Mouse (Mus musculus) CD8-positive naive resting alpha-beta T cell, adult 2 months (primary cell): ENCODE results near the gene Tmem233.

ENCODE experiments used
- DNase-seq, 2 experiments: peaks; one replicate each; pipeline ENCODE4 v3.0.0; 2022; ENCODE audit warnings: low read depth in 2 of 2, low spot score in 2 of 2

Gene Tmem233

DNA sequence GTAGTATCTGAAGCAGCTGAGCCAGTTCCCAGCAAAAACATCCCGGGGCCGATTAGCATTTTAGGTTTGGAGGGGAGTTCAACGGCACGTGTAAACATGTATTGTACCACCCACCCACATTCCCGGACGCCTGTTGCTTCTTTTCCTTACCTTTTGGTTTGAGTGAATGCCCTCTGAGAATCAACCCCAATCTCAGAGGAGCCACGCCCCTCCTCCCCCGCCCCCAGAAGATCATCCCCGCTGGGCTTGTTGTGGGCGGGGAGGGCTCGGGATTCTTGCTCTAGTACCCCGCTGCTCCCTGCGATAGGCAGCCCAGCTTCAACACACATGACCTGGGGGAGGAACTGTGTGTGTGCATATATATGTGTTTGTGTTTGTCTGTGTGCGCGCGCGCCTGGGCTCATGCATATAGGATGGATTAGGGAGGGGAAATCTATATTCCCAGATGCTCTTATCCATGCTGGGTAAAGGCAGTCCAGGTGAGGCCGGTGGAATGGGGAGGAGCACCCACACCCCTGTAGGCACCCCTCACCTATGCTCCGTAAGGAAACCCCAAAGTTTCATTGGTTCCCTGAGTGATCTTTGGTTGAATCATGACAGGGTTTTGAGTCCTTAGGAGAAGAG is 52.4 kb downstream of the Tmem233 start:
- DNase-seq, result no peak

DNA sequence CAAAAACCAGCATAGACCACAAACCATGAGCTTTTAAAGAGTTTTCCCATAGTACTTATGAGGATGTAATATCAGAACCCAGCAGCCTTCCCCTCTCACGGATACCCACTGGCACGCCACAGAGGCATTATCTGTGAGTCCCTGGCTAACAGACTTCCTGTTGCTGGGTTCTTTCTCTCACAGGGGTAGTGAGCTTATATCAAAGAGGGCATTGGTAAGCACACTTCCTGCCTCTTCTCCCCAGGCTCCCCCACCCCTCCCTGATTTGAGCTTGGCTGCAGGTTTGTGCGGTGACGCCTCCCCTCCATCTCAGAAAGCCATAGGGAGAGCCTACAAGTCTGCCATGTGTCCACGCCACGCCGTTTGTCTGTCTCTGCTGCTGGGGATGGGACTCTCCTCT is 54.0 kb downstream of the Tmem233 start:
- peak; percentile 51 to 66 for DNase-seq

DNA sequence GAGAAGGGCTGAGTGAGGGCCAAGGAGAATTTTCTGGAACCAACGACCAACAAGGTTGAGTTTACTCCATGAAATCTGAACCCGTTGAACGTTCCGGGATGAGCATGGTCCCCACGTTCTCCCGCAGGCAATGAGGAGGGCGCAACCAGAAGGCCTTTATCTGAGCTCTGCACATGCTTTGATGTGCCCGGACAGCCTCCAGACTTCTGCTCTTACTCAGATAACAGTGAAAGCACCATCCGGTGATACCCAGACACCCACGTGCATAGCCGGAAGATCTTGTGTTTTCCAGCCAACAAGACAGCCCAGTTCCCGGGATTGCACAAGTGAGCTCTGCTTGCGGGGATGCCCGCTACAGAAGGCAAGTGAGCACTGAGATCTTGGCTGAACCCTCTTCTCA is 56.5 kb downstream of the Tmem233 start:
- no peak for DNase-seq

DNA sequence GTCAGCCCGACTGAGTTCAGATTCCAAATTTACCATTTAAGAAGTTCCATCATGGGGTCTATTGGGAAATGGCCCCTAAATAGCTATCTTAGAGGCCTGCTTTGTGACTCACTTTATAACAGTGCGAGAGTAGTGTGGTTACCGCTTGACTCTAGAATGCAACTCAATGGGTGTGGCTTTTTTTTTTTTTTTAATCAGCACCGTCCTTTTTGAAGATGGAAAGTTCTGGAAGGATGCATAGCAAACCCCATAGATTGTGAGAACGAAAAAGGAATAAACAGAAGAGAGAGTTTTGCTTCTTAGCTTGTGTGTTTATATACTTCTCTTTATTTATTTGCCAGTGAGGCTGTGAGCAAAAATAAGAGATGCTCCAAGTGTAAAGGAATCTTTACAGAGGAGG is 56.9 kb downstream of the Tmem233 start:
- no peak for DNase-seq

GRCm38 (mm10) chr5:116024327-116024739 is 58.7 kb downstream of the Tmem233 start, which contains the start of gene Prkab1:
Gene Prkab1, minus strand, starts transcription at chr5:116024508.
- DNase-seq, result peak; percentile 88

DNA sequence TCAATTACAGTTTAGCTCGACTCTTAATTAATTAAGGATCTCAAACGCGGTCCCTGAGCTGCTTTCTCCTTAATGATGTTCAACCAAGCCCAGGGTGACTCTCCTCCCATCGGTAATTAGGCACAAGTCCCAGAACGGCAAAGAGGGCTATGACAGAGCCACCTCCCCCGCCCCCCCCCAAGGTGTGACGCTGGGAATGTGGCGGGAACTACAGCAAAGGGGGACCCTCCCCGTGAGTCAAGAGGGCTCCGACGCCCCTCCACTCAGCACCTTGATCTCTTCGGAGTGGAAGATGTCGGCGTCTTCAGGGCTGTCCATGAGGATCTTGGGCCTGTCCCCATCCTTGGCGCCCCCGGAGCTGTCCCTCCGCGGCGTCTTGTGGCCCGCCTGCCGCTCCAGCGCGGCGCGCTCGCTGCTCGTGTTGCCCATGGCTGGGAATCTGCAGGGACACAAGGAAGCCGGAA is 59.2 kb downstream of the Tmem233 start:
- no peak for DNase-seq

DNA sequence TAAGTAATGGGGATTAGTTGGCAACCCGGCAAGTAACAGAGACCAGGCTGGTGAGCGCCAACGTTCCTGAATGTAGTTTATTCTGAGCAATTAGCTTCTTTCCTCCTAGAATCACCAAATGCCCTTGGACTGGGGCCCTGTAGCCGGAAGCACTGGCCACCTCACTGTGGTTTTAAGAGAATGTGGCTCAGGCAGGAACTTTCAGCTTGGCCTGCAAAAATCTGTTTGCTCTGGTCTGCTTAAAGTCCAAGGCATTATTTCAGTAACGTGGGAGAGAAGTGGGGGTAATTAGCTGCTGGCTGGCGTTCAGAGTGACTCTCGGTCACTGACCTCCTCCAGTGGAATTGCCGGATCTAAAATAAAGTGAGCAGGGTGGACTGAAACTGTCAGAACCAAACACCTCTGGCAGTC is 59.8 kb downstream of the Tmem233 start:
- DNase-seq, result no peak

DNA sequence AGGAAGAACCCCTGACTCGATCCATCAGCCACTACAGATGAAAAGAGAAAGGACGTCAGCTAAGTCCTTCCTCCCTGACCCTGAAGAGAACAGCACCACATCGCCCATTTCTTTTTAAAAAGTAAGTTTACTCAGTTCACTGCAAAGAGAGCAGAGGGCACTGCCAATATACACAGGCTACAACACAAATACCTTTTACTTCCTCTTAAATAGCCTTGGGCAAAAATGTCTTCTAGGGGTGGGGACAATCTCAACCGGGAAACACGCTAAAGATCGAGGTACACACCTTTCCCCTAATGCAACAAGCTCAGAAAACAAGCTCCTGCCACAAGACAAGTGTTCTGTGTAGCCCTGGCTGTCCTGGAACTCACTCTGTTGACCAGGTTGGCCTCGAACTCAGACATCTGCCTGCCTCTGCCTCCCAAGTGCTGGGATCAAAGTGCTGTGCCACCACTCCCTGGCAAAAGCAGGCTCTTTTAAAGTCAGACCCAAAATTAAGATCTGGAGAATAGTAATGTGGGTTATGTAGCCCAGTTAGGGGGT is 60.3 kb downstream of the Tmem233 start:
- no peak for DNase-seq

GRCm38 (mm10) chr5:116022131-116022530 is 60.9 kb downstream of the Tmem233 start:
- DNase-seq, result no peak

- DNase-seq, result no peak
These were observed 61.5 kb downstream of the Tmem233 start for GRCm38 (mm10) chr5:116021552-116021951.

- DNase-seq, result no peak
These were observed 63.7 kb downstream of the Tmem233 start for GRCm38 (mm10) chr5:116019371-116019770.

DNA sequence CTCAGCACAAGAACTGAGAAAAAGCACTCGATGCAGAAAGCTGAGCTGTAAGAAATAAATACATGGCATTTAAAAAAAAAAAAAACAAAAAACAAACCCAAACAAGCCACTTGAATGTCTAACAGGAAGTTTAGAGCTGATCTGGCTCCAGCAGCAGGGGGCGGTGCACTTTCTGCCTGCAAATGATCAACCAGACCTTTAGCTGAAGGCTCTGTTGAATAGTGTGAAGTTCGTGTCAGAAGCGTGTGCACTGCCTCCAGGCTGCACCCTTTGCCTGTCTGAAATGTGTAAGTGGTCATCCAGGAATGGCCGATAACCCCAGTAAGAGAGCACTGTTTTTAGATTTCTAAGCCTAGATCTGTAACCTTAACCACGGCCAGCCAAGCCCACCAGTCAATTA is 64.3 kb downstream of the Tmem233 start:
- no peak for DNase-seq

GRCm38 (mm10) chr5:116018196-116018595 is 64.8 kb downstream of the Tmem233 start:
- no peak for DNase-seq

- no peak for DNase-seq
These were observed 65.7 kb downstream of the Tmem233 start for GRCm38 (mm10) chr5:116017391-116017790.

- DNase-seq, result no peak
These were observed 66.5 kb downstream of the Tmem233 start for GRCm38 (mm10) chr5:116016542-116016941.

DNA sequence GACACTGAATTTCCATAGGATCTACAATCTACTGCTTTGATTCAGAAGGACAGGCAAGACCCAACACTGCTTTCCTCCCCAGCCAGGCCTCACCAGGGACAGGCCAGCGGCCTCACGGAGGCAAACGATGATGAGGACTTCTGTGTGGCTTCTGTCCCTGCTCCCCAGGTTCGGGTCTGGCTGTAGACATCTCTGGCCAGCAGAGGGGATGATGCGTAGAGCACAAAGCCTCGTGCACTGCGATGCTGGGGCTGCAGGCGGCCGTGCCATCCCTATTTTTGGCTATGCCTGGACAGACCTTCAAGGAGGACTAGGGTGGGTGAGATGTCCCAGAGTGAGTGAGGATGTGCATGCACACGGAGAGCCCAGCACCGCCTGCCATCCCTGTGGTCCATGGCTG is 68.8 kb downstream of the Tmem233 start:
- no peak for DNase-seq

DNA sequence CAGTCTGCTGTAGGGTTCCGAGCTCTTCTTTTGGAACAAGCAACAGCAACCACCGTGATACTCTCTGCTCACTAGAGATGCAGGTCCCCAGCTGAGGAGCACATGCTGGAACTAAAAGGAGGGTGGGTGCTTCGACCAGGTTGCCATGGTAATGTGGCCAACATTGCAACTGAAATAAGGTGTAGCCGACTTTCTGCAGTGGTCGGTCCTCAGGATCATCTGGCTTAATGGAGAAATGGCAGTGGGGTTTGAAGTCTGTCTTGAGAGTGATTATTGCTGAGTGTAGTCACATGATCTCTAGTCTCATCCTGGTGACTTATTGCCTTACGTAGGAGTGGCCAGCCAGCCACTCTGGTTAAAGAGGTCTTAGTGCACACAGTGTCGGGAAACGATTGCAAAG is 69.2 kb downstream of the Tmem233 start:
- DNase-seq, result no peak

- no peak for DNase-seq
These were observed 70.5 kb downstream of the Tmem233 start for GRCm38 (mm10) chr5:116012503-116012902.

- DNase-seq, result no peak
These were observed 71.3 kb downstream of the Tmem233 start for GRCm38 (mm10) chr5:116011700-116012099.

DNA sequence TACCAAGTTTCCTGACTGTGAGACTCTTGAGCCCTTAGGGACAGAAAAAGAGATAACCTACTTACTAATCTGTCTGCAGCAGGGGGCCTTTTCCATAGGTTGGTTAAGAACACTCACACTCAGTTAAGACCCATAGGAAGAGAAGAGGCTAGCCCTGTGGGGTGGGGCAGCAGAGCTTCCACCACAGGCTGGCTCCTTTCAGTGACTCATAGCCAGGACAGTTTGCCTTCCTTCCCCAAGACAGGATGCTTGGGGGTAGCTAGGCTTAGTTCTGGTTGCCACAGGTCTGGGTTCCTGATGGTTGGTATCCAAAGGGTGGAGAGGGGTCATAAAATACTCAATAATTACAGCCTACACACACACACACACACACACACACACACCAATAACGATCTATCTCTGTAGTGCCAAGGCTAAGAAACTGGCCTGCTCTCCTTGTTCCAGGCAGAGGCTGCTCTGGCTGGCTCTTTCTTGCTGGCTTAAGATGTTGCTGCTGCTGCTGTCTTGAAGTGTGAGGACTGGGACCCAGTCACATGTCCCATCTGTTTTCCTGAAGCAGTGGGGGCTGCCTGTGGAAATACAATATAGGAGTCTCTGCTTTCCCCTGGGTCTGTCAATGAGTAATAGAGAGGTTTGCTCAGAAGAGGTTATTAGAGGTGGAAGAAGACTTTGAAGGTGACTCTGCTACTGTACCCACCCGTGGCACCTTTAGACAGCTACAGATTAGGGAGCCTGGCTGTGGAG is 73.0 kb downstream of the Tmem233 start:
- no peak for DNase-seq

GRCm38 (mm10) chr5:116009091-116009851 is 73.8 kb downstream of the Tmem233 start:
- no peak for DNase-seq

DNA sequence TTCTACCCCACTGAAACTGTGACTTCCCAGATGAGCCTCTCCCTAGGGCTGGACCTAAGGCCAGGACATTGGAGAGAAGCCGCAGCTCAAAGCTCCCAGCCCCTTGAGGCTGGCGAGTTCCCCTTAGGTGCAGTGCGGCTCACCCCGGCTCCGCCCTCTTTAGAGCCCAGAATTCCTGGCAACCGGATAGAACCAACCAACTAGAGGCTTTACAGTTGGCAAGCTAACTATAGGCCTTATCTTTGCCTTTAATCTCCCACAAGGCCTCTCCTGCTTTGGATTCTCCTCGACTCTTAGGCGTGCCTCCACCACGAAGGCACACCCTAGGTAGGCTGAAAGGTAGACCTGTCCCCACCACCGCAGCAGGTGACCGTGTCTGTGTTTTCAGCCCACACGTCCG is 75.3 kb downstream of the Tmem233 start:
- no peak for DNase-seq
